ENCODE assay signal across 10 mouse cellular contexts in the genomic region with DNA sequence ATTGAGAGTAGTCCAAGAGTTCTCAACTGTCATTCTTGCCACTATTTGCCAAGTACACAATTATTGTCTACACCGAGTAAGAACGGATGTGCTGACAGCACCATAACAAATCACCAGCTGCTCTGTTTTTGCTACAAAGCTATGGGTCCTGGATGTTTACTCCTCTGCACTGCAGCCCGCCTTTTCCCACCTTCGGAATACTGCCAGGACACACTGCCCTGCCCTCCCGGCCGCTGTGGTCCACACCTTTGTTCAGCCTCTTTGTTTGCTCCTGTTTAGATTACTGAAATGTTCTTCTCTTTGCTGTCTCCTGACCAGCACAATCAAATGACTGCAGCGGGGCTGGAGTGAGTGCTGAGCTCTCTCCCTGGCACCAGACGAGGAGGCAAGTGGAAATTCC. TPM values are rescaled to one million over a fixed set of nuclear protein-coding genes. Genes with fewer than 3 reads are reported as not detected.
DNase-seq lines count a peak whose midpoint lies in the region; ATAC-seq and TF ChIP-seq lines count a peak whose summit lies in the region.
"Had no signal": no experiment of that assay in that cellular context is flagged by ENCODE, and none has a peak within 500 bp of the region (broad histone marks: within the 10 kb centered on the region; RNA-seq: fewer than 3 reads in every experiment).

No protein-coding gene starts in this region.

- H3K4me1 ChIP-seq in intestine, embryonic 16.5 days (ENCODE audit: control insufficient read depth, insufficient read depth, low read length), result no peaks in the 10 kb centered on the region
- no peaks in the 10 kb centered on the region for H3K4me1 ChIP-seq in intestine, postnatal 0 days (replicated peaks; ENCODE audit: control insufficient read depth, insufficient read depth, low read length)
- H3K4me1 ChIP-seq in kidney, embryonic 15.5 days, result 0 out of 2 replicates have a peak, but pooled peaks cover 3% of the 10 kb centered on the region
- H3K4me1 ChIP-seq in midbrain, postnatal 0 days (ENCODE audit: insufficient read depth, low read length), result no peaks in the 10 kb centered on the region
- H3K4me1 ChIP-seq: embryonic facial prominence, embryonic 12.5 days; limb, embryonic 13.5 days had no signal

- peaks cover 4% of the 10 kb centered on the region for H3K36me3 ChIP-seq in intestine, embryonic 16.5 days (ENCODE audit: control insufficient read depth, insufficient read depth, low read length)
- H3K36me3 ChIP-seq in intestine, postnatal 0 days (ENCODE audit: control insufficient read depth, insufficient read depth), result peaks cover 24% of the 10 kb centered on the region
- peaks cover 89% of the 10 kb centered on the region for H3K36me3 ChIP-seq in kidney, embryonic 15.5 days
- peaks cover 22% of the 10 kb centered on the region for H3K36me3 ChIP-seq in midbrain, postnatal 0 days (ENCODE audit: insufficient read depth, low read length)

- DNase-seq in heart, adult 9 months (ENCODE audit: low spot score in 2 of 2), result peak; percentile 6 to 33
- DNase-seq in midbrain, postnatal 0 days (ENCODE audit: low spot score), result peak; percentile 30
- no peak for DNase-seq in layer of hippocampus, adult 11-12 months (ENCODE audit: low spot score)
- no peak for DNase-seq in frontal cortex, postnatal 25 days (ENCODE audit: low spot score in 2 of 2)

- H3K9me3 ChIP-seq in intestine, embryonic 16.5 days (ENCODE audit: control insufficient read depth, low read length), result no peaks in the 10 kb centered on the region
- H3K9me3 ChIP-seq in intestine, postnatal 0 days (ENCODE audit: control insufficient read depth), result no peaks in the 10 kb centered on the region
- H3K9me3 ChIP-seq in kidney, embryonic 15.5 days (replicated peaks), result no peaks in the 10 kb centered on the region
- H3K9me3 ChIP-seq in midbrain, postnatal 0 days (ENCODE audit: low read length), result no peaks in the 10 kb centered on the region
- H3K9me3 ChIP-seq: embryonic facial prominence, embryonic 12.5 days; limb, embryonic 13.5 days had no signal

- H3K27ac ChIP-seq in intestine, embryonic 16.5 days (ENCODE audit: low read length), result peak overlapping the region; percentile 42; the same call in 1 of the 2 replicates
- no peak overlapping the region for H3K27ac ChIP-seq in intestine, postnatal 0 days (ENCODE audit: low read depth, low read length)
- H3K27ac ChIP-seq in kidney, embryonic 15.5 days, result peak overlapping the region; percentile 20
- H3K27ac ChIP-seq in midbrain, postnatal 0 days (ENCODE audit: low read depth, low read length), result peak overlapping the region; percentile 32; the same call in 1 of the 2 replicates
- H3K27ac ChIP-seq: embryonic facial prominence, embryonic 12.5 days; limb, embryonic 13.5 days had no signal

- no peak overlapping the region for H3K9ac ChIP-seq in intestine, embryonic 16.5 days (ENCODE audit: low read depth, low read length)
- no peak overlapping the region for H3K9ac ChIP-seq in intestine, postnatal 0 days (ENCODE audit: low read depth, low read length)
- H3K9ac ChIP-seq in kidney, embryonic 15.5 days, result no peak overlapping the region
- H3K9ac ChIP-seq in midbrain, postnatal 0 days (replicated peaks; ENCODE audit: low read length, poor library complexity, severe bottlenecking), result no peak overlapping the region
- H3K9ac ChIP-seq: embryonic facial prominence, embryonic 12.5 days; limb, embryonic 13.5 days had no signal

- no peaks in the 10 kb centered on the region for H3K27me3 ChIP-seq in intestine, embryonic 16.5 days (replicated peaks; ENCODE audit: control insufficient read depth, insufficient read depth, low read length)
- no peaks in the 10 kb centered on the region for H3K27me3 ChIP-seq in intestine, postnatal 0 days (replicated peaks; ENCODE audit: control insufficient read depth, insufficient read depth, low read length)
- H3K27me3 ChIP-seq in kidney, embryonic 15.5 days, result no peaks in the 10 kb centered on the region
- H3K27me3 ChIP-seq in midbrain, postnatal 0 days (ENCODE audit: insufficient read depth, low read length), result no peaks in the 10 kb centered on the region
- H3K27me3 ChIP-seq: embryonic facial prominence, embryonic 12.5 days; limb, embryonic 13.5 days had no signal

- no peak for ATAC-seq in intestine, embryonic 16.5 days
- ATAC-seq in intestine, postnatal 0 days, result no peak
- ATAC-seq in kidney, embryonic 15.5 days (replicated peaks; ENCODE audit: low FRiP score), result no peak
- no peak for ATAC-seq in midbrain, postnatal 0 days (ENCODE audit: low FRiP score)
- no peak for ATAC-seq in frontal cortex, adult (ENCODE audit: low TSS enrichment)

- WGBS in intestine, embryonic 16.5 days, result 39% methylated on average over 8 of the region's 8 CpGs
- 48% methylated on average over 8 of the region's 8 CpGs for WGBS in intestine, postnatal 0 days
- 68% methylated on average over 8 of the region's 8 CpGs for WGBS in kidney, embryonic 15.5 days
- 73% methylated on average over 8 of the region's 8 CpGs for WGBS in midbrain, postnatal 0 days

- no peak overlapping the region for H3K4me3 ChIP-seq in intestine, embryonic 16.5 days (ENCODE audit: low read length)
- H3K4me3 ChIP-seq in intestine, postnatal 0 days (ENCODE audit: low read depth, low read length), result no peak overlapping the region
- H3K4me3 ChIP-seq in kidney, embryonic 15.5 days (replicated peaks), result no peak overlapping the region
- no peak overlapping the region for H3K4me3 ChIP-seq in midbrain, postnatal 0 days (ENCODE audit: low read depth, low read length)
- H3K4me3 ChIP-seq: embryonic facial prominence, embryonic 12.5 days; limb, embryonic 13.5 days had no signal

- no peak overlapping the region for H3K4me2 ChIP-seq in intestine, embryonic 16.5 days (ENCODE audit: low read depth, low read length)
- H3K4me2 ChIP-seq in intestine, postnatal 0 days (replicated peaks; ENCODE audit: low read depth), result no peak overlapping the region
- H3K4me2 ChIP-seq in kidney, embryonic 15.5 days, result no peak overlapping the region
- H3K4me2 ChIP-seq in midbrain, postnatal 0 days (ENCODE audit: low read depth, low read length, poor library complexity, severe bottlenecking), result no peak overlapping the region
- H3K4me2 ChIP-seq: embryonic facial prominence, embryonic 12.5 days; limb, embryonic 13.5 days had no signal

- no peak for TF ChIP-seq CTCF in intestine, postnatal 0 days (IDR thresholded peaks at IDR 0.05; ENCODE audit: low read depth)
- TF ChIP-seq CTCF in midbrain, postnatal 0 days (IDR thresholded peaks at IDR 0.05), result no peak

RNA-seq across cellular contexts. Expression of a gene that starts 57.2 kb away (rescaled TPM):
- 2.7 and 6.0 TPM in 2 replicates for polyA plus RNA-seq in intestine, embryonic 16.5 days (2015; fragmentation: Nextera tagmentation; extraction: Ambion mirVana)
- 1.1 and 1.4 TPM in 2 replicates for polyA plus RNA-seq in intestine, postnatal 0 days (2015; fragmentation: Nextera tagmentation; extraction: Ambion mirVana)
- 0.91 and 0.98 TPM in 2 replicates for polyA plus RNA-seq in kidney, embryonic 15.5 days (2015; fragmentation: Nextera tagmentation; extraction: Ambion mirVana)
- total RNA-seq in midbrain, postnatal 0 days (2014; rRNA removed), result 9.5 and 18.7 TPM in 2 replicates
- 10.2 and 13.5 TPM in 2 replicates for polyA plus RNA-seq in midbrain, postnatal 0 days (2015; fragmentation: Nextera tagmentation; extraction: Ambion mirVana)

Comparison
In these comparisons a context has a peak if more than half of its experiments do, and no peak if none do; other contexts are left out.
1. DNase-seq: peak in heart, adult 9 months (2 of 2) and midbrain, postnatal 0 days (single experiment); none in layer of hippocampus, adult 11-12 months (single experiment) and frontal cortex, postnatal 25 days (0 of 2).